Mouse (Mus musculus) liver, embryonic 15.5 days (tissue): ENCODE results near the gene Rassf8. TPM values are rescaled to one million over a fixed set of nuclear protein-coding genes. Genes with fewer than 3 reads are reported as not detected.

Experiments
- ATAC-seq: fragments of 200-750 bp; cut with Nextera tagmentation; 2 replicates; pipeline ENCODE4 v1.8.0; 2017; ENCODE audit warnings: moderate number of reproducible peaks, mild to moderate bottlenecking, moderate library complexity; ENCODE audit not compliant: insufficient read depth
- H3K27ac ChIP-seq: fragments of 300-500 bp; sonication (generic); replicated peaks from 2 replicates; pipeline ENCODE4 v1.5.1; 2015; ENCODE audit warnings: mild to moderate bottlenecking, inconsistent platforms
- H3K27me3 ChIP-seq: fragments of 300-500 bp; sonication (generic); 2 replicates; pipeline ENCODE4 v1.6.1; 2015; ENCODE audit warnings: mild to moderate bottlenecking, inconsistent platforms
- H3K36me3 ChIP-seq: fragments of 300-500 bp; sonication (generic); replicated peaks from 2 replicates; pipeline ENCODE4 v1.6.1; 2015; ENCODE audit warnings: moderate library complexity, mild to moderate bottlenecking, inconsistent platforms
- H3K4me1 ChIP-seq: fragments of 300-500 bp; sonication (generic); replicated peaks from 2 replicates; pipeline ENCODE4 v1.6.1; 2015; ENCODE audit warnings: inconsistent platforms
- H3K4me2 ChIP-seq: fragments of 300-500 bp; sonication (generic); 2 replicates; pipeline ENCODE4 v1.6.1; 2015; ENCODE audit warnings: moderate library complexity, mild to moderate bottlenecking, inconsistent platforms
- H3K4me3 ChIP-seq: fragments of 300-500 bp; sonication (generic); replicated peaks from 2 replicates; pipeline ENCODE4 v1.5.1; 2015; ENCODE audit warnings: mild to moderate bottlenecking, inconsistent platforms
- H3K9ac ChIP-seq: fragments of 300-500 bp; sonication (generic); 2 replicates; pipeline ENCODE4 v1.6.1; 2015; ENCODE audit warnings: moderate library complexity, mild to moderate bottlenecking, inconsistent platforms
- H3K9me3 ChIP-seq: fragments of 300-500 bp; sonication (generic); replicated peaks from 2 replicates; pipeline ENCODE4 v1.6.1; 2016; ENCODE audit warnings: inconsistent platforms
- WGBS: fragments of 180-500 bp; shearing (Covaris S2); methylation state at CpG from one replicate; pipeline ENCODE4 v1.1.7; 2015; ENCODE audit warnings: mixed read lengths; ENCODE audit not compliant: insufficient replicate concordance; 5-methylcytosine and 5-hydroxymethylcytosine counted together
- polyA plus RNA-seq: library from polyadenylated mRNA; unstranded; fragments of >200 nt; fragmentation: Nextera tagmentation; extraction: Ambion mirVana; gene quantifications from 2 replicates; pipeline ENCODE4 v1.2.1, GENCODE M21; 2015

Rassf8 gene
- polyA plus RNA-seq, 1 experiment from 2014 or later: 1.6 TPM

- H3K4me2 ChIP-seq: no peak overlapping the region
- no peak for ATAC-seq
- peaks cover 42% of the 10 kb centered on the region for H3K27me3 ChIP-seq
- H3K4me3 ChIP-seq: no peak overlapping the region
- H3K4me1 ChIP-seq: peaks cover 11% of the 10 kb centered on the region
- WGBS: 74% methylated on average over 3 of the region's 3 CpGs
- no peak overlapping the region for H3K27ac ChIP-seq
- H3K9me3 ChIP-seq: no peaks in the 10 kb centered on the region
- H3K9ac ChIP-seq: no peak overlapping the region
- no peaks in the 10 kb centered on the region for H3K36me3 ChIP-seq
These were observed 3.8 kb downstream of the Rassf8 start for GRCm38 (mm10) chr6:145750394-145750793.

- Histone ChIP-seq H3K27me3 (peaks cover 13% of the 10 kb centered on the region), H3K9me3 (no peaks in the 10 kb centered on the region), H3K4me2 (no peak overlapping the region), H3K9ac (no peak overlapping the region), H3K4me3 (no peak overlapping the region), H3K36me3 (no peaks in the 10 kb centered on the region), H3K27ac (no peak overlapping the region), H3K4me1 (peaks cover 7% of the 10 kb centered on the region)
- no peak for ATAC-seq
- 62% methylated on average over 6 of the region's 6 CpGs for WGBS
These were observed 6.7 kb downstream of the Rassf8 start for GRCm38 (mm10) chr6:145753296-145753695.

GRCm38 (mm10) chr6:145754416-145754815 is 7.9 kb downstream of the Rassf8 start:
- Histone ChIP-seq H3K4me2 (no peak overlapping the region), H3K9ac (no peak overlapping the region), H3K36me3 (no peaks in the 10 kb centered on the region), H3K4me3 (no peak overlapping the region), H3K9me3 (no peaks in the 10 kb centered on the region), H3K27me3 (peaks cover 2% of the 10 kb centered on the region; the same call in 1 of the 2 replicates), H3K27ac (no peak overlapping the region), H3K4me1 (peaks cover 17% of the 10 kb centered on the region)
- no peak for ATAC-seq
- WGBS: 49% methylated on average over 6 of the region's 6 CpGs

GRCm38 (mm10) chr6:145755942-145756639 is 9.5 kb downstream of the Rassf8 start:
- H3K27ac ChIP-seq: no peak overlapping the region
- no peaks in the 10 kb centered on the region for H3K27me3 ChIP-seq
- H3K36me3 ChIP-seq: no peaks in the 10 kb centered on the region
- no peak for ATAC-seq
- no peak overlapping the region for H3K4me2 ChIP-seq
- H3K4me3 ChIP-seq: no peak overlapping the region
- peaks cover 32% of the 10 kb centered on the region for H3K4me1 ChIP-seq
- no peaks in the 10 kb centered on the region for H3K9me3 ChIP-seq
- WGBS: 64% methylated on average over 14 of the region's 14 CpGs
- no peak overlapping the region for H3K9ac ChIP-seq

GRCm38 (mm10) chr6:145756640-145757005 is 10.1 kb downstream of the Rassf8 start:
- H3K9me3 ChIP-seq: no peaks in the 10 kb centered on the region
- WGBS: 71% methylated on average over 6 of the region's 6 CpGs
- no peaks in the 10 kb centered on the region for H3K27me3 ChIP-seq
- H3K36me3 ChIP-seq: no peaks in the 10 kb centered on the region
- H3K9ac ChIP-seq: no peak overlapping the region
- ATAC-seq: no peak
- H3K4me2 ChIP-seq: no peak overlapping the region
- peaks cover 32% of the 10 kb centered on the region for H3K4me1 ChIP-seq
- H3K27ac ChIP-seq: no peak overlapping the region
- H3K4me3 ChIP-seq: no peak overlapping the region

GRCm38 (mm10) chr6:145757346-145757745 is 10.8 kb downstream of the Rassf8 start:
- no peak overlapping the region for H3K4me3 ChIP-seq
- H3K9me3 ChIP-seq: no peaks in the 10 kb centered on the region
- no peak overlapping the region for H3K9ac ChIP-seq
- H3K4me2 ChIP-seq: no peak overlapping the region
- peak; percentile 67 for ATAC-seq
- H3K27me3 ChIP-seq: no peaks in the 10 kb centered on the region
- H3K36me3 ChIP-seq: no peaks in the 10 kb centered on the region
- WGBS: 66% methylated on average over 3 of the region's 3 CpGs
- H3K27ac ChIP-seq: peak overlapping the region; percentile 70
- H3K4me1 ChIP-seq: peaks cover 32% of the 10 kb centered on the region

GRCm38 (mm10) chr6:145758685-145759084 is 12.1 kb downstream of the Rassf8 start:
- no peaks in the 10 kb centered on the region for H3K9me3 ChIP-seq
- no peak overlapping the region for H3K27ac ChIP-seq
- WGBS: 66% methylated on average over 10 of the region's 10 CpGs
- no peak overlapping the region for H3K4me3 ChIP-seq
- no peaks in the 10 kb centered on the region for H3K36me3 ChIP-seq
- no peak overlapping the region for H3K9ac ChIP-seq
- peak; percentile 17; the same call in 1 of the 2 replicates for ATAC-seq
- H3K4me1 ChIP-seq: peaks cover 30% of the 10 kb centered on the region
- H3K4me2 ChIP-seq: no peak overlapping the region
- H3K27me3 ChIP-seq: no peaks in the 10 kb centered on the region

GRCm38 (mm10) chr6:145759432-145759831 is 12.9 kb downstream of the Rassf8 start:
- H3K9ac ChIP-seq: no peak overlapping the region
- H3K4me2 ChIP-seq: no peak overlapping the region
- no peaks in the 10 kb centered on the region for H3K27me3 ChIP-seq
- WGBS: 53% methylated on average over 2 of the region's 2 CpGs
- no peak overlapping the region for H3K4me3 ChIP-seq
- H3K27ac ChIP-seq: no peak overlapping the region
- H3K4me1 ChIP-seq: peaks cover 30% of the 10 kb centered on the region
- no peak for ATAC-seq
- H3K36me3 ChIP-seq: no peaks in the 10 kb centered on the region
- no peaks in the 10 kb centered on the region for H3K9me3 ChIP-seq

- Histone ChIP-seq H3K4me1 (peaks cover 37% of the 10 kb centered on the region), H3K27me3 (no peaks in the 10 kb centered on the region), H3K9me3 (no peaks in the 10 kb centered on the region), H3K9ac (no peak overlapping the region), H3K27ac (no peak overlapping the region), H3K4me2 (no peak overlapping the region), H3K36me3 (no peaks in the 10 kb centered on the region), H3K4me3 (no peak overlapping the region)
- ATAC-seq: no peak
- 37% methylated on average over 4 of the region's 4 CpGs for WGBS
These were observed 13.9 kb downstream of the Rassf8 start for GRCm38 (mm10) chr6:145760246-145761016.

- Histone ChIP-seq H3K4me1 (peaks cover 37% of the 10 kb centered on the region), H3K27me3 (no peaks in the 10 kb centered on the region), H3K9me3 (no peaks in the 10 kb centered on the region), H3K9ac (no peak overlapping the region), H3K27ac (peak overlapping the region; percentile 31), H3K4me2 (no peak overlapping the region), H3K36me3 (no peaks in the 10 kb centered on the region), H3K4me3 (no peak overlapping the region)
- WGBS: 51% methylated on average over 3 of the region's 3 CpGs
- no peak for ATAC-seq
These were observed 14.8 kb downstream of the Rassf8 start for GRCm38 (mm10) chr6:145761151-145761935.

GRCm38 (mm10) chr6:145762016-145762415 is 15.5 kb downstream of the Rassf8 start:
- H3K36me3 ChIP-seq: no peaks in the 10 kb centered on the region
- H3K27me3 ChIP-seq: no peaks in the 10 kb centered on the region
- H3K4me1 ChIP-seq: peaks cover 37% of the 10 kb centered on the region

More at GRCm38 (mm10) chr6:145762016-145762415, 15.5 kb downstream of the Rassf8 start:
- no peaks in the 10 kb centered on the region for H3K9me3 ChIP-seq
- H3K9ac ChIP-seq: no peak overlapping the region
- no peak overlapping the region for H3K4me2 ChIP-seq
- H3K4me3 ChIP-seq: no peak overlapping the region
- 56% methylated on average over 3 of the region's 3 CpGs for WGBS
- H3K27ac ChIP-seq: no peak overlapping the region
- no peak for ATAC-seq
